Mouse (Mus musculus): ENCODE measurements at regions not wholly inside any gene's neighbourhood (a gene's known extent, or its start where the extent isn't known, plus 50 kb on each side); places are given as distances from the start of the nearest gene placed in this dataset.

GRCm38 (mm10) chr3:149306709-149307108, 316.4 kb upstream of the Adgrl2 start:
- no peak for DNase-seq

GRCm38 (mm10) chr3:149306291-149306690, 315.9 kb upstream of the Adgrl2 start:
- DNase-seq, result no peak

- no peak for DNase-seq
Observed at GRCm38 (mm10) chr3:149305440-149305839, 315.1 kb upstream of the Adgrl2 start.

GRCm38 (mm10) chr3:149305011-149305413, 314.7 kb upstream of the Adgrl2 start:
- no peak for DNase-seq

- DNase-seq, result no peak
Observed at GRCm38 (mm10) chr3:149303418-149303817, 313.1 kb upstream of the Adgrl2 start.

- no peak for DNase-seq
Observed at GRCm38 (mm10) chr3:149300002-149300401, 309.6 kb upstream of the Adgrl2 start.

- DNase-seq, result no peak
Observed at GRCm38 (mm10) chr3:149296419-149296962, 306.1 kb upstream of the Adgrl2 start.

- DNase-seq, result no peak
Observed at GRCm38 (mm10) chr3:149295942-149296341, 305.6 kb upstream of the Adgrl2 start.

- no peak for DNase-seq
Observed at GRCm38 (mm10) chr3:149295257-149295831, 305.0 kb upstream of the Adgrl2 start.

- DNase-seq, result no peak
Observed at GRCm38 (mm10) chr3:149294445-149294844, 304.1 kb upstream of the Adgrl2 start.

- DNase-seq, result no peak
Observed at GRCm38 (mm10) chr3:149292459-149292858, 302.1 kb upstream of the Adgrl2 start.

- DNase-seq, result no peak
Observed at GRCm38 (mm10) chr3:149291473-149291872, 301.1 kb upstream of the Adgrl2 start.

- no peak for DNase-seq
Observed at GRCm38 (mm10) chr3:149290228-149290627, 299.9 kb upstream of the Adgrl2 start.

GRCm38 (mm10) chr3:149287080-149287479, 296.7 kb upstream of the Adgrl2 start:
- no peak for DNase-seq

- no peak for DNase-seq
Observed at GRCm38 (mm10) chr3:149284976-149285375, 294.6 kb upstream of the Adgrl2 start.

GRCm38 (mm10) chr3:149280807-149281789, 290.7 kb upstream of the Adgrl2 start:
- DNase-seq, result no peak

- DNase-seq, result no peak
Observed at GRCm38 (mm10) chr3:149279338-149279737, 289.0 kb upstream of the Adgrl2 start.

- DNase-seq, result no peak
Observed at GRCm38 (mm10) chr3:149277812-149278211, 287.5 kb upstream of the Adgrl2 start.

GRCm38 (mm10) chr3:149275478-149276132, 285.2 kb upstream of the Adgrl2 start:
- DNase-seq, result no peak

- DNase-seq, result no peak
Observed at GRCm38 (mm10) chr3:149274987-149275386, 284.6 kb upstream of the Adgrl2 start.

- no peak for DNase-seq
Observed at GRCm38 (mm10) chr3:149273993-149274692, 283.8 kb upstream of the Adgrl2 start.

GRCm38 (mm10) chr3:149270459-149270858, 280.1 kb upstream of the Adgrl2 start:
- no peak for DNase-seq
